Mouse (Mus musculus): ENCODE results near the gene Ppp1r36.

The Ppp1r36 gene

DNA sequence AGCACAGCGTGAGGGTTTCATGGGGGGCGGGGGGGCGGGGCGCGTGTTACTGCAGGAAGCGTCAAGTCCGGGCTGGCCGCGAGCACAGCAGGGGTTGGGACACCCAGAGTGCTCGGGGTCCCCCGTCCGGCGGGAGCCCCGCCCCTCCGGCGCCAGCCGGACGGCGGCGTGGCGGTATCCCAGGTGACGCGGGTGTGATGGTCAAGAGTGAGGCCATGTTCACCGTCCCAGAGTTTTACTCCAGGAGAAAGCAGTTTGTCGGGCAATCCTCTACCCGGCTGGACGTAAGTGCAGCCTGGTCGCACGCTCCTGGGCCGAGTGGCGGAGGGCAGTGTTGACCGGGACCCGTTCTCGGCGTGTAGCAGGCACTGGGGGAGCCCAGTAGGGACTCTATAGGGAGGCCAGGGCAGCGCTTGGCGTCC, at the start of gene Ppp1r36:
Gene Ppp1r36 (plus strand): TSS at position 106 of the 422 bp plus-strand sequence.
- no peak for DNase-seq (ENCODE audit: low spot score in 2 of 2)

DNA sequence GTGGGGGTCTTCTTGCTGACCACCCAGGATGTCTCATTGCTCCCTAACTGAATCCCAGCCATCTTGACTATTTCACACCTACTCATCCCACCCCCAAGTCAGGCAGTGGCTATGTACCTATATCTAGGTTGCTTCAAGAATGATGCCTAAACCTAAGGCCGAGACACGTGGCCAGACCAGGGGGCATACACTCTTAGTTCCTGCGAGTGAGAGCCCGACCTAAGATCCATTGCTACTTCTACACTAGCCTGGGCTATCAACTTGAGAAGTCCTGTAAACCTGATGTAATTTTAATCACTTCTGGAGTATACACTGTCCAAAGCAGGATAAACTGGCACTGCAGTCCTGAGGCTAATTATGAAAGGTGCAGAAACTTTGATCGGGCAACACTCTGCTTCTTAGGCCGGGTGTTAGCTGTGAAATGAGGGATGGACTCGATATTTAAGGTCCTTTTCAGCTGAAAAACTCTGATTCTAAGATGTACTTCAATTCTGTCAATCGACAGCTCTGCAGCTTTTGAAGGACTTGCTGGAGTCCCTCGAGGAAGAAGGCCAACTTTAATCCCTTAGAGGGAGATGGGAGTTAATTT, 49.0 kb upstream of the Ppp1r36 start:
- no peak for DNase-seq (ENCODE audit: low spot score in 2 of 2)

DNA sequence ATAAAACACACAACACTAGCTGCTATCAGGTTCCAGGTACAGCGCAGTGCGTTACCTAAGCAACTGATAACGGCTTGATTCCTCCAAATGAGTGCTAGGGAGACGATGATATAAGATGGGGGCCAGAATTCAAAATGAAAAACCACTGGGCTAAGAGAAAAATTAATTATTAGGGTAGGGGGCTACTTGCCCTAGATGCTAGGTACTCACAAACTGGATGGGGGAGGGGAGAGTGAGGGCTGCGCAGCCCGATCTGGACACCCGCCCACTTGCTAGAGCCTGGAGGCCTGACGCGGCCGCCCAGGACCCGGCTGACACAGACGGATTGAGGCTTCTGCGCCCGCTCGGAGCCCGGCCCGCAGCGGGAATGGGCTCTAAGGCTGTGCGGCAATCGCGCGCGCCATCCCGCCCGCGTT, 48.5 kb upstream of the Ppp1r36 start:
- DNase-seq (ENCODE audit: low spot score in 2 of 2): no peak

GRCm38 (mm10) chr12:76369206-76369977, 47.9 kb upstream of the Ppp1r36 start, which contains the start of gene Zbtb25:
Gene Zbtb25 (minus strand): TSS chr12:76369602.
- peak; percentile 89 to 90 for DNase-seq (ENCODE audit: low spot score in 2 of 2)

GRCm38 (mm10) chr12:76369978-76370830, 47.1 kb upstream of the Ppp1r36 start, which contains the start of gene Zbtb1:
Gene Zbtb1 (plus strand): TSS chr12:76370266.
- peak; percentile 73 to 79 for DNase-seq (ENCODE audit: low spot score in 2 of 2)

GRCm38 (mm10) chr12:76370831-76371571, 46.3 kb upstream of the Ppp1r36 start:
- DNase-seq (ENCODE audit: low spot score in 2 of 2): peak in 1 of 2 experiments; percentile 59

- DNase-seq (ENCODE audit: low spot score in 2 of 2): no peak
Measured at GRCm38 (mm10) chr12:76372046-76372445, 45.3 kb upstream of the Ppp1r36 start.

- no peak for DNase-seq (ENCODE audit: low spot score in 2 of 2)
Measured at GRCm38 (mm10) chr12:76372881-76373818, 44.2 kb upstream of the Ppp1r36 start.

DNA sequence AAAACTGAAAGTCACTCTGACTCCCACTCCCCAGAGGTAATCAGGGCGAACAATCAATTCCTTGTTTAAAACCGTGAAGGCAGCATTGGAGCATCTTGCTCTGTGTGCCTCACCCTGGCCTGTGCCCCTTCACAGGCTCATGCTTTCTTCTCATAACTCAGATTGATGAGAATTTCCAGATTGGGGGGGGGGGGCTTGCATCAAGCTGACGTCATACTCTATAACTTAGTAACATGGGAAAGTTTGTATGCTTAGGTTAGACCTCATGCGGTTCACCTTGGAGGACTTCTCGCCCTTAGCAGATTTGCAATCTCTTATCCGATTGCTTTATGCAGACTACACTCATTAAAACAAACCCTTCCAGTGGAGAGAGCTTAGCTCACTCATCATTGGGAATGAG, 43.3 kb upstream of the Ppp1r36 start:
- DNase-seq (ENCODE audit: low spot score in 2 of 2): no peak

DNA sequence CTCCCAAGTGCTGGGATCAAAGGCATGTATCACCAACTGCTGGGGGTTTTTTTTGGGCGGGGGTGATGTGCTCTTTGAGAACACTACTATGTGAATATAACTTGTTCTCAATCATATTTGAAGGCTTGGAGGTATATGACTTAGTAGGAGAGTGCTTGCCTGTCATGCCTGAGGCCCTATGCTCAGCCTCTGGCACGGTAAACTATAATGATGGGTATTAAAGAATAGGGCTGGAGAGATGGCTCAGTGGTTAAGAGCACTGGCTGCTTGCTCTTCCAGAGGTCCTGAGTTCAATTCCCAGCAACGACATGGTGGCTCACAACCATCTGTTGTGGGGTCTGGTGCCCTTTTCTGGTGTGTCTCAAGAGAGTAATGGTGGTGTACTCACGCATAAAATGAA, 42.4 kb upstream of the Ppp1r36 start:
- DNase-seq (ENCODE audit: low spot score in 2 of 2): no peak

- no peak for DNase-seq (ENCODE audit: low spot score in 2 of 2)
Measured at GRCm38 (mm10) chr12:76375506-76375905, 41.8 kb upstream of the Ppp1r36 start.

- no peak for DNase-seq (ENCODE audit: low spot score in 2 of 2)
Measured at GRCm38 (mm10) chr12:76376649-76377048, 40.7 kb upstream of the Ppp1r36 start.

GRCm38 (mm10) chr12:76377059-76377458, 40.3 kb upstream of the Ppp1r36 start:
- no peak for DNase-seq (ENCODE audit: low spot score in 2 of 2)

DNA sequence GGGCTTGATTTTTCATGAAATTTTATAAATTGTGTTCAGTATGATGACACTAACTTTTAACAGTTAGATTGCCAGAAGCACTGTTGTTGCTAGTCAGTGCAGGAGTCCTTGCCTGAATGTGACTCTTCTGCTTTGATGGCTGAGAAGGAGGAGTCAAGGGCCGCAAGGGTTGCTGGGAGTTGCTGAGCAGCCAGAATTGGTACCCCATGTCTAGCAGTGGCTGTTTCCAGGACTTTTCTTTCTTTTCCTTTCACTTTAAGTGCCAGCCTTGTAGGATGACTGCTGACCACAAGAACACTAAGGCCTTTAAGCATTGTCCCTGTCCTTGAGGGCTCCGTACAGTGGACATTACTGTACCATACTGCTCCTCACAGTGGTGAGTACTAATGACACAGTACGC, 39.6 kb upstream of the Ppp1r36 start:
- no peak for DNase-seq (ENCODE audit: low spot score in 2 of 2)

GRCm38 (mm10) chr12:76378556-76378955, 38.8 kb upstream of the Ppp1r36 start:
- DNase-seq (ENCODE audit: low spot score in 2 of 2): no peak

DNA sequence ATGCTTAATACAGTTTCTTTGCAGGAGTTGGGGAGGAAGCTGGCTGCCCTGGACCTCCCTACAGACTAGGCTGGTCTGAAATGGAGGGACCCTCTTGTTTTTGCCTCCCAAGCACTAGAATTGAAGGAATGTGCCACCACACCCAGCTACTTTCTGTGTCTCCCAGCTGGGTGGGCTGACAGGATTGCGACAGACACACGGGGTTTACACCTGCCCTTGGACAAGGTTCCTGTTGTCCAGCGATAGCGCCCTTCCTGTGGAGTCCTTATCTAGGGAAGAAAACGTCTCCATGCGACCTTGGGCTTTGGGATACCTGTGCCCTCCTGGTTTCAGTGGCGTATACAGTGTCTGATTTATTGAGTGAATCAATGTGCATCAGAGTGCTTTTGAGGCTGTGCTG, 37.2 kb upstream of the Ppp1r36 start:
- DNase-seq (ENCODE audit: low spot score in 2 of 2): no peak

DNA sequence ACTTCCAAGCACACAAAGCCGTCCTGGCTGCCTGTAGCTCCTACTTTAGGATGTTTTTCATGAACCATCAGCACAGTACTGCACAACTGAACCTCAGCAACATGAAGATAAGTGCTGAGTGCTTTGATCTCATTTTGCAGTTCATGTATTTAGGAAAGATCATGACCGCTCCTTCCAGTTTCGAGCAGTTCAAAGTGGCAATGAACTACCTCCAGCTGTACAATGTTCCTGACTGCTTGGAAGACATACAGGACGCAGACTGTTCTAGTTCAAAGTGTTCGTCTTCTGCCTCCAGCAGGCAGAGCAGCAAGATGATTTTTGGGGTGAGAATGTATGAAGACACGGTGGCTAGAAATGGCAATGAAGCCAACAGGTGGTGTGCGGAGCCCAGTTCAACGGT, 32.0 kb upstream of the Ppp1r36 start:
- no peak for DNase-seq (ENCODE audit: low spot score in 2 of 2)

DNA sequence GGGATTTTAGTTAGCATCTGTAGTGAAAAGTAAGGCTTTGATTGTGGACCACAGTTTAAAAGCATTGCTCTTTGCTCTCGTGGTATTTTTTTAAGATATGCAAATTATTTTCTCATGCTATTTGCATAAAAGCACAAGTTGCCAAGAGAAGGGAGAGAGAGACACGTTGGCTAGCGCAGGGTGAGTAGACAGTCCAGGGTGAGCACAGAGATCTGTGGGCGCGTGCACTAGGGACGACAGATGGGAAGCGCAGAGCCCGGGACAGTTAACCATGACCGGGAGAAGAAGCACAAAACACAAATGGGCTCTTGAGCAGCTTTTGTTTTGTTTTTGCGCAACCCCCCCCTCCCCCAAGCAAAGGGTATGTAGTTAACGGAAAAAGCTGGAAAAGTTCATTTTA, 28.5 kb upstream of the Ppp1r36 start:
- DNase-seq (ENCODE audit: low spot score in 2 of 2): no peak

DNA sequence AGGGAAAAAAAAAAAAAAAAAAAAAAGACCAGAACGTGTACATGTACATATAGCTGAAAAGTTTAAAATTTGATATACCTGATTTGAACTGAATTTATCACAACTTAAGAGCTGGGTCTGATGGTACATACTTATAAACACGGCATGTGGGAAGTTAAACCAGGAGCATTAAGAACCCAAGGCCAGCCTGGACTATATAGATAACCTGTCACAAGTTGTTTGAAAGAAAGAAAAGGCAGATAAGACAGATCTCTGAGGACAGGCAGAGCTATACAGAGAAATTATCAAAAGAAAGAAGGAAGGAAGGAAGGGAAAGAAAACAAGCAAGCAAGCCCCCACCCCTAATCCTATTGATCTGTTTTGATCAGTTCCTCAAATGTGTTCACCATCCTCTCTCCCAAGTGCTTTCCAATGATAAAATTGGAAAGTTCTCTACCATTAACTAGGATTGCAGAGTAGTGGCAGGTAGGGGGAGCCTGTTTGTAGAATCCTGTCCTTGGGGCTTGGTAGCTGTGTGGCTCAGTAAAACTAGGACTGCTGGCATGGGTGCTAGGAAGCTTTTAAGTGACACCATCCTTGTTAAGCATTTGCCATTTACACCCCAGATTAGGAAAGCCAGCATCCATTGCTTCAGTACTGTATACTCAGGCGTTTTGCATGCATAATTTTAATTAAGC, 25.6 kb upstream of the Ppp1r36 start:
- DNase-seq (ENCODE audit: low spot score in 2 of 2): no peak

GRCm38 (mm10) chr12:76392979-76393378, 24.4 kb upstream of the Ppp1r36 start:
- DNase-seq (ENCODE audit: low spot score in 2 of 2): no peak

All from frontal cortex, postnatal 10 days (tissue).